Mouse (Mus musculus) hindbrain, embryonic 11.5 days (tissue): ENCODE measurements at regions not wholly inside any gene's neighbourhood (a gene's known extent, or its start where the extent isn't known, plus 50 kb on each side); places are given as distances from the start of the nearest gene placed in this dataset.

ENCODE experiments used
- ATAC-seq: fragments of 200-750 bp; cut with Nextera tagmentation; 2 replicates; pipeline ENCODE4 v1.8.0; 2017; ENCODE audit warnings: mild to moderate bottlenecking, moderate TSS enrichment, moderate library complexity; ENCODE audit not compliant: low FRiP score
- DNase-seq: peaks from one replicate; pipeline ENCODE4 v3.0.0-alpha.2; 2015; ENCODE audit warnings: low spot score
- H3K27ac ChIP-seq: fragments of 300-500 bp; sonication (generic); 2 replicates; pipeline ENCODE4 v1.5.1; 2014; ENCODE audit warnings: mild to moderate bottlenecking, low read depth, low read length
- H3K27me3 ChIP-seq: fragments of 300-500 bp; sonication (generic); 2 replicates; pipeline ENCODE4 v1.6.1; 2014; ENCODE audit warnings: mild to moderate bottlenecking, low read length, moderate library complexity, mixed read lengths; ENCODE audit not compliant: control insufficient read depth, insufficient read depth
- H3K36me3 ChIP-seq: fragments of 300-500 bp; sonication (generic); 2 replicates; pipeline ENCODE4 v1.6.1; 2014; ENCODE audit warnings: mild to moderate bottlenecking, low read length, moderate library complexity, mixed read lengths; ENCODE audit not compliant: control insufficient read depth, insufficient read depth
- H3K4me1 ChIP-seq: fragments of 300-500 bp; sonication (generic); replicated peaks from 2 replicates; pipeline ENCODE4 v1.6.1; 2014; ENCODE audit warnings: low read length, mixed read lengths; ENCODE audit not compliant: control insufficient read depth, insufficient read depth
- H3K4me2 ChIP-seq: fragments of 300-500 bp; sonication (generic); replicated peaks from 2 replicates; pipeline ENCODE4 v1.6.1; 2014; ENCODE audit warnings: mild to moderate bottlenecking, low read depth, low read length
- H3K4me3 ChIP-seq: fragments of 300-500 bp; sonication (generic); 2 replicates; pipeline ENCODE4 v1.5.1; 2014; ENCODE audit warnings: low read depth, low read length
- H3K9ac ChIP-seq: fragments of 300-500 bp; sonication (generic); 2 replicates; pipeline ENCODE4 v1.6.1; 2014; ENCODE audit warnings: low read depth, low read length
- H3K9me3 ChIP-seq: fragments of 300-500 bp; sonication (generic); 2 replicates; pipeline ENCODE4 v1.6.1; 2016; ENCODE audit warnings: low read length; ENCODE audit not compliant: control insufficient read depth
- WGBS: fragments of 180-500 bp; shearing (Covaris S2); extraction: QIAGEN DNeasy Blood & Tissue Kit; methylation state at CpG from one replicate; pipeline ENCODE4 v1.1.7; 2014; 5-methylcytosine and 5-hydroxymethylcytosine counted together

DNA sequence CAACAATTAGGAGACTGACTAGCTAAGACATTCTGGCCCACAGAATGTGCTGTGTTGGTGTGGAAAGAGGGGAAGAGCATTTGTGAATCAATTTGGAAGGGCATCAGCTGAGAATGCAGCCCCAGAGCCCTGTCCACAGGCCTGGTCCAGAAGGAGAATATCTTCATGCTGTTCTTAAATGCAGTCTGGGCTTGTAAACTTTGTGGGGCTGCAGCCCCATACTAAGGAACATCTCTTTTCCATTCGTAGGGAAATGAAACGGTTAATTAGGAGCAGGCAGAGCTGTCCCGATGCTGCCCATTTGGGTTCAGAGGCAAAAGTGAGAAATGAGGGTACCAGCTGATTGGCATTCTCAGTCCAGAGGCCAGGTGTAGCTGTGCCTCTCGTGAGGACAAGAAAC lies 304.0 kb downstream of the Maf start:
- H3K4me3 ChIP-seq = no peak overlapping the region
- no peaks in the 10 kb centered on the region for H3K4me1 ChIP-seq
- WGBS = 76% methylated on average over 4 of the region's 4 CpGs
- H3K27ac ChIP-seq = no peak overlapping the region
- H3K4me2 ChIP-seq = no peak overlapping the region
- ATAC-seq (no peak), DNase-seq (no peak)
- no peaks in the 10 kb centered on the region for H3K27me3 ChIP-seq
- H3K9me3 ChIP-seq = no peaks in the 10 kb centered on the region
- no peak overlapping the region for H3K9ac ChIP-seq
- H3K36me3 ChIP-seq = no peaks in the 10 kb centered on the region

DNA sequence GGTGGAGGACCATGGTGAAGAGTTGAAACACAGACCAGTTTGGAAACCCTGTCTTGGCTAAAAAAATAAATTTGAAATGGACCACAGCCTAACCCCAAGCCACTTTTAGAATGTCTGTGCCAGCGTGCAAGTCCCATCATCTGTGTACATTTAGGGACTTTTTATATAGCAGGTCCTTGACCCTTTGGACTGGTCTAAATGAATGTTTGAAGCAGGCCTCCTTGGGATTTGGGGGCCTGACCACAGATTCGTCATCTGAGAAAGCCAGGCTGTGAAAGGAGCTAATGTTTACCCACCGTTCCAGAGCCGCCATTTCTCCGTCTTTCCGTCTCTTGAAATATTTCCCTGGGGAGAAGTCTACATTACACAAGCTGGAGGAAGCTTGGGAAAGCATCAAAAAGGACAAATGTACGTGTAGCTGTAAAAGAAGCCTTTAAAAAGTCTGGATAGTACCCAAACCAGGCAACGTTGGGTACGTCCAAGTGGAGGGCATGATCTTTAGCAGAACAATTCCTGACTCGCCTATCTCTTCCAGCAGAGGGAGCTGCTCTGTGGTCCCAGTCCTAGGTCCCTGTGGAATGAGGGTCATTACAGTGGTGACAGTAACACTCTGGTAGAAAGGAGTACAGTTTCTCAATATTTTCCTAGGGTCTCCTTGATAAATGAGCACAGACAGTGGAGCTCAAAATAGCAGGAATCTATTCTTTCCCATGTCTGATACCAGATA lies 305.0 kb downstream of the Maf start:
- WGBS = 60% methylated on average over 10 of the region's 10 CpGs
- DNase-seq = peak; percentile 39
- H3K9me3 ChIP-seq = no peaks in the 10 kb centered on the region
- H3K4me1 ChIP-seq = no peaks in the 10 kb centered on the region
- no peak overlapping the region for H3K27ac ChIP-seq
- H3K9ac ChIP-seq = no peak overlapping the region
- H3K27me3 ChIP-seq = no peaks in the 10 kb centered on the region
- no peak overlapping the region for H3K4me2 ChIP-seq
- H3K36me3 ChIP-seq = no peaks in the 10 kb centered on the region
- ATAC-seq = no peak
- H3K4me3 ChIP-seq = no peak overlapping the region
